Mouse (Mus musculus): ENCODE results near the gene Saa2. TPM values are rescaled to one million over a fixed set of nuclear protein-coding genes. Genes with fewer than 3 reads are reported as not detected.

Saa2 gene
- polyA plus RNA-seq, 1 experiment, result not detected

- Histone ChIP-seq H3K4me1 (ENCODE audit: control insufficient read depth, insufficient read depth, low read length) (peaks cover 21% of the 10 kb centered on the region), H3K27ac (ENCODE audit: insufficient read depth, low read depth, low read length) (no peak overlapping the region), H3K4me3 (ENCODE audit: insufficient read depth, low read length) (no peak overlapping the region)
- TF ChIP-seq CTCF (IDR thresholded peaks at IDR 0.05; ENCODE audit: low read depth, low read length) (no peak), POLR2A (IDR thresholded peaks at IDR 0.05; ENCODE audit: borderline replicate concordance, low read depth, low read length) (no peak)
Measured at GRCm38 (mm10) chr7:46748459-46748858, 3.1 kb upstream of the Saa2 start.

- Histone ChIP-seq H3K27ac (ENCODE audit: insufficient read depth, low read depth, low read length) (no peak overlapping the region), H3K4me1 (ENCODE audit: control insufficient read depth, insufficient read depth, low read length) (0 out of 2 replicates have a peak, but pooled peaks cover 2% of the 10 kb centered on the region), H3K4me3 (ENCODE audit: insufficient read depth, low read length) (no peak overlapping the region)
- TF ChIP-seq POLR2A (IDR thresholded peaks at IDR 0.05; ENCODE audit: borderline replicate concordance, low read depth, low read length) (no peak), CTCF (IDR thresholded peaks at IDR 0.05; ENCODE audit: low read depth, low read length) (no peak)
Measured at GRCm38 (mm10) chr7:46761049-46761795, 9.6 kb downstream of the Saa2 start.

GRCm38 (mm10) chr7:46762601-46763000 is 11.0 kb downstream of the Saa2 start:
- TF ChIP-seq POLR2A (IDR thresholded peaks at IDR 0.05; ENCODE audit: borderline replicate concordance, low read depth, low read length), result no peak
- no peak for TF ChIP-seq CTCF (IDR thresholded peaks at IDR 0.05; ENCODE audit: low read depth, low read length)
- H3K4me3 ChIP-seq (ENCODE audit: insufficient read depth, low read length), result no peak overlapping the region
- no peak overlapping the region for H3K27ac ChIP-seq (ENCODE audit: insufficient read depth, low read depth, low read length)
- H3K4me1 ChIP-seq (ENCODE audit: control insufficient read depth, insufficient read depth, low read length), result 0 out of 2 replicates have a peak, but pooled peaks cover 2% of the 10 kb centered on the region

- no peak for TF ChIP-seq POLR2A (IDR thresholded peaks at IDR 0.05; ENCODE audit: borderline replicate concordance, low read depth, low read length)
- no peak for TF ChIP-seq CTCF (IDR thresholded peaks at IDR 0.05; ENCODE audit: low read depth, low read length)
Measured at GRCm38 (mm10) chr7:46764672-46765071, 13.1 kb downstream of the Saa2 start.

GRCm38 (mm10) chr7:46767371-46767770 is 15.8 kb downstream of the Saa2 start:
- Histone ChIP-seq H3K4me1 (ENCODE audit: control insufficient read depth, insufficient read depth, low read length) (no peaks in the 10 kb centered on the region), H3K4me3 (ENCODE audit: insufficient read depth, low read length) (no peak overlapping the region), H3K27ac (ENCODE audit: insufficient read depth, low read depth, low read length) (no peak overlapping the region)
- no peak for TF ChIP-seq CTCF (IDR thresholded peaks at IDR 0.05; ENCODE audit: low read depth, low read length)
- no peak for TF ChIP-seq POLR2A (IDR thresholded peaks at IDR 0.05; ENCODE audit: borderline replicate concordance, low read depth, low read length)

More at GRCm38 (mm10) chr7:46764672-46765071, 13.1 kb downstream of the Saa2 start:
- no peak overlapping the region for H3K27ac ChIP-seq (ENCODE audit: insufficient read depth, low read depth, low read length)
- H3K4me3 ChIP-seq (ENCODE audit: insufficient read depth, low read length), result no peak overlapping the region
- 0 out of 2 replicates have a peak, but pooled peaks cover 2% of the 10 kb centered on the region for H3K4me1 ChIP-seq (ENCODE audit: control insufficient read depth, insufficient read depth, low read length)

GRCm38 (mm10) chr7:46768451-46768850 is 16.9 kb downstream of the Saa2 start:
- Histone ChIP-seq H3K27ac (ENCODE audit: insufficient read depth, low read depth, low read length) (no peak overlapping the region), H3K4me1 (ENCODE audit: control insufficient read depth, insufficient read depth, low read length) (0 out of 2 replicates have a peak, but pooled peaks cover 3% of the 10 kb centered on the region), H3K4me3 (ENCODE audit: insufficient read depth, low read length) (no peak overlapping the region)
- TF ChIP-seq CTCF (IDR thresholded peaks at IDR 0.05; ENCODE audit: low read depth, low read length) (no peak), POLR2A (IDR thresholded peaks at IDR 0.05; ENCODE audit: borderline replicate concordance, low read depth, low read length) (no peak)

- TF ChIP-seq POLR2A (IDR thresholded peaks at IDR 0.05; ENCODE audit: borderline replicate concordance, low read depth, low read length) (no peak), CTCF (IDR thresholded peaks at IDR 0.05; ENCODE audit: low read depth, low read length) (peak; percentile 85)
- no peak overlapping the region for H3K27ac ChIP-seq (ENCODE audit: insufficient read depth, low read depth, low read length)
- no peak overlapping the region for H3K4me3 ChIP-seq (ENCODE audit: insufficient read depth, low read length)
- 0 out of 2 replicates have a peak, but pooled peaks cover 3% of the 10 kb centered on the region for H3K4me1 ChIP-seq (ENCODE audit: control insufficient read depth, insufficient read depth, low read length)
Measured at GRCm38 (mm10) chr7:46770706-46771105, 19.1 kb downstream of the Saa2 start.

GRCm38 (mm10) chr7:46789177-46789849 is 37.7 kb downstream of the Saa2 start:
- Histone ChIP-seq H3K4me3 (ENCODE audit: insufficient read depth, low read length) (no peak overlapping the region), H3K27ac (ENCODE audit: insufficient read depth, low read depth, low read length) (no peak overlapping the region), H3K4me1 (ENCODE audit: control insufficient read depth, insufficient read depth, low read length) (peaks cover 34% of the 10 kb centered on the region)
- TF ChIP-seq POLR2A (IDR thresholded peaks at IDR 0.05; ENCODE audit: borderline replicate concordance, low read depth, low read length) (no peak), CTCF (IDR thresholded peaks at IDR 0.05; ENCODE audit: low read depth, low read length) (no peak)

GRCm38 (mm10) chr7:46793871-46794270 is 42.3 kb downstream of the Saa2 start:
- Histone ChIP-seq H3K4me3 (ENCODE audit: insufficient read depth, low read length) (no peak overlapping the region), H3K4me1 (ENCODE audit: control insufficient read depth, insufficient read depth, low read length) (peaks cover 27% of the 10 kb centered on the region), H3K27ac (ENCODE audit: insufficient read depth, low read depth, low read length) (no peak overlapping the region)
- no peak for TF ChIP-seq CTCF (IDR thresholded peaks at IDR 0.05; ENCODE audit: low read depth, low read length)
- no peak for TF ChIP-seq POLR2A (IDR thresholded peaks at IDR 0.05; ENCODE audit: borderline replicate concordance, low read depth, low read length)
